Mouse (Mus musculus) lung, postnatal 36 days (tissue): Measurements from ENCODE around the gene Gck.
"Not testable (repeated sequence)": the region's sequence is repeated elsewhere in the genome, so short reads cannot be mapped to it uniquely, and the experiment has no call there.

Source experiments
- DNase-seq: peaks from one replicate; pipeline ENCODE4 v3.0.0; 2022; ENCODE audit warnings: mixed read lengths

The Gck gene

DNA sequence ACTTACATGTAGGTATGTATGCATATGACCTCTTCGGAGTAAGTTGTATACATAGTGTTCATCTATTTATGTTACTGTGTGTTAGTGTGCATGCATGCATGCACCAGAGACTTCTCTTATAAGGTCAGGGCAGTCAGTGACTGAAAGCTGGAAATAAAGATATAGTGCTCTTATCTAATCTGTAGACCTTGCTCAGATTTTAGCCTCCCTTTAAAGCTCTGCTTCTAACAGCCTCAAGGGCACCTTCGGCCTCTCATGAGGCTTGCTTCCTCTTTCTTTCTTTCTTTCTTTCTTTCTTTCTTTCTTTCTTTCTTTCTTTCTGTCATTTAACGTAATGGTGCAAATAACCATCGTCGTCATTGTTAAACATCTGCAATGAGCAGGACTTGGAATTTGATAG lies 4.6 kb upstream of the Gck start:
- DNase-seq = no peak

DNA sequence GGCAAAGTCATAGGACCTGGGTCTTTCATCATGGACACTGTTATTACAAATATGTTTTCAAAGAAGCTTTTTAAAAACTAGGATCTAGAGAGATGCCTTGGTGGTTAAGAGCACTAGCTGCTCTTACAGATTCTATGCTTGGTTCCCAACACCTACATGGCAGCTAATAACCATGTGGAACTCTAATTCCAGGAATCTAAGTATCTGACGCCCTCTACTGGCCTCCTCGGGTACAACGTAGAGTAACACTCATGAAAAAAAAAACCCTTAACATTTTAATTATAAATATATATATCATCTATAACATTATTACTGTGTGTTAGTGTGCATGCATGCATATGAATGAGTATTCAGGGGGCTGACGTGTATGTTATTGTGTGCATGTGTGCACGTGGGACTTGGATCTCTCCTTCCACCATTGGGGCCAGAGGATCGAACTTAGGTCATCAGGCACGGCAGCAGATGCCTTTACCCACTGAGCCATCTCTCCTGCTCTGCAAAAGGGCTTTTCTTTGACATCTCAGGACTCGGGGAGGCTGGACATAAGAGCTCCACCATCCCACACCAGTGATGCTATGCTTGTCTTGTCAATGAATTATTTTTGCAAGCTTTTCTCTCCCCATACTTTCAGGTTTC lies 3.4 kb upstream of the Gck start:
- DNase-seq = peak; percentile 66

DNA sequence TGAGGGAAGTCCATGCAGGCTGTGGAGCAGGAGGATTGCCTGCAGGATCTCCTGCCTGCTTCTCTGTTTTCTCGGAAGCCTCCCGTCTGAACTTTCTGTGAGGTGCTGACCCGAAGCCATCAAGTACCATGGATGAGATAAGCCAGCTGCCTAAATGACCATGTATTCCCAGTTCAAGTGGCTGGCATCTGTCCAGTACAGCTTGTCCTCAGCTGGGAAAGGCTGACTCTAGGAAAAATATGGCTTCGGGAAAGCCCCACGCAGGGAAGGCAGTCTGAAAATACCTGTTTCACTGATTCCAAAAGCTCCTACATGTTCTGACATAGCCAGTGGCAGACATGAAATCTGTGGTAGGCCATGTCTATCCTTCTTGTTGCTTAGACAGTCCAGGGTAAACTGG lies 2.6 kb upstream of the Gck start:
- DNase-seq = peak; percentile 83

DNA sequence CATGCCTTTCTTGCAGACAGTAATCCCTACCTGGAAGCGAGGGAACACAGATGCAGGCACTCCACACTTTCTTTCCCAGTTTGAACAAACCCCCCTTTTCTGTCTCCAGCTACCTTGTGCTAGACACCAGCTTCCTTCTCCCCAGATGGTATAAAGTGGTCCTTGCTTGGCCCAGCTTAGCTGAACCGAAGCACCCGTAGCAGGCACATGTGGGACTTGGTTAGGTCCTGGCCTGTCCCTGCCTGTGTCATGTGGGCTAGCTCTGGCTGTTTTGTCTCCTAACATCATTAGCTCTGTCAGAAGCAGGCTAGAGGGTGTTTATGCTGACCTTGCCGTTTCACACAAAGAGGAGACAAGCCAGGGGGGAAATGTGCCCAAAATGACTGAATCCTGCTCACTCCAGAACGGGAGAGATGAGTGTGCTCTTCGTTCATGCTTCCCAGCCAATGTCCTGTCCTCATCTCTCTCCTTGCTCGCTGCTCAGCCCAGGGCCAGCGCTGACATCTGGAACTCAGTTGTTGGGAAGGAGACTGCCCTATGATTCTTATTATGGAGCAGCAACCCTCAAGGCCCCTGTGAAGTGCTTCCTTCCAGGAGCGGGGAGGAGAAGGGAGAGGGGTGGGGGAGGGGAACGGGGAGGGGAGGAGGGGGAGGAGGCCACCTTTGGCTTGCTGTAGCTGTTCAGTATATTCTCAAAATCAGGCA lies 1.2 kb downstream of the Gck start:
- no peak for DNase-seq

DNA sequence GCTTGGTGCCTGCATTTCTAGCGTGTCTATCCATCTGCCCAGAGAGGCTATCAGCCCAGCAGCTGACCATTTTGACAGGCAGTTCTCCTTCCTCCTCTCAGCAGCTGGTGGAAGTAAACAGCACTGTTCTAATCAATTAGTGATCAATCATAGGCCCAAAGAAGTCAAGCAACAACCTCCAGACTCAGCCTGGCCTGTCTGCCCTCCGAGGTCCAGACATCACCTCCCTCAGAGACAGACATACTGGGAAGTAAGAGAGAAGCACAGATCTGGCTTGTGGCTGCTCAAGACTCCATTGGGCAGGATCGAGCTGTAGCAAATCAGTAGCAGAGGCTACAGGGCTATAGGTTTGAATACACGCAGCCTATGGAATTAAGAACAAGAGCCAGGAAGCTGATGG lies 2.1 kb downstream of the Gck start:
- no peak for DNase-seq

DNA sequence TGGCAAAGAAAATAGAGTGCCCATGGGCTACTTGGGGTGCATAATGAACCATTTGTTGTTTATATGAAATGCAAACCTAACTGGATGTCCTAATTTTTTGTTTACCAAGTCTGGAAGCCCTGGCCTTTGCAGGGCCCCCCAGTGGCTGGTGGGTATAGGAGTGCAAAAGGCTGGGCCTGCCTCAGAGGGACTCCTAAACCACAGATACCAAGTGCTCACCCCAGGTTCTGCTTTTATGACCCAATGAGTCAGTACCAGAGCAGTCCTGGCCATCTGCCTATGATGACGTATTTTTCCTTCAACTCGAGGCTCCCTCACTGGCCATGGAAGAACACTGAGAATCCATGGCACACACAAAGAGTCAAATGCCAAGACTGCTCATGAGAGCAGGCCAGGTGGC lies 4.8 kb downstream of the Gck start:
- DNase-seq = peak; percentile 26

DNA sequence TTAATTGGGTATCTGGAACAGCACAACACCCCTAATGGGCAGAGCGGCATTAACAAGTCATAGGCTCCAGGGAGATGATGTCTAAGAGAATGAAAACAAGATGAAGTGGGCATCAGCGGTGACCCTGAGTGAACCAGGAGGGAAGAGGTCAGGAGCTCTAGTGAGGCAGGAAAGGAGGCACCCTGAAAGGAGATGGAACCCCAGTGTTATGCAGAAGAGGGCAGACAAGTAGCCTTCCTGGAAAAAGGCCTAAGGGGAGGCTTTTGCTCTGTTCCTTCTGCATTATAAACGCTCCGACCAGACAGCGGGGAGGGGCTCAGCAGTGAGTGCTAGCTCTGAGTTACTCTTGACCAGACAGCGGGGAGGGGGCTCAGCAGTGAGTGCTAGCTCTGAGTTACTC lies 6.9 kb downstream of the Gck start:
- no peak for DNase-seq

DNA sequence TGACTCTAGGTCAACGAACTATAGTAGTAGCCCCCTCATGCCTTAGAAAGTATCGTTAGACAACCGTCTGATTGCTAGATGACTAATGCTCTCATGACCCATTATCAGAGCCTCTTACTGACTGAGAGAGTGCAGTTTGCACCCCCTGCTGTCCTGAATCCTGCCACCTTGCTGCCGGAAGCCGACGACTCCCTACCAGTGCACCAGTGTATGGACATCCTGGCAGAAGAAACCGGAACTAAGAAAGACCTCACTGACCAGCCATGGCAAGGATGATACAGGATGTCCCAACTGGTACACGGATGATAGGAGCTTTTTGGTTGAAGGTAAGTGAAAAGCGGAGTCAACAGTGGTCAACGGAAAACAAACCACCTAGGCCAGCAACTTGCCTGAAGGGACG lies 15.3 kb downstream of the Gck start:
- not testable (repeated sequence) for DNase-seq

DNA sequence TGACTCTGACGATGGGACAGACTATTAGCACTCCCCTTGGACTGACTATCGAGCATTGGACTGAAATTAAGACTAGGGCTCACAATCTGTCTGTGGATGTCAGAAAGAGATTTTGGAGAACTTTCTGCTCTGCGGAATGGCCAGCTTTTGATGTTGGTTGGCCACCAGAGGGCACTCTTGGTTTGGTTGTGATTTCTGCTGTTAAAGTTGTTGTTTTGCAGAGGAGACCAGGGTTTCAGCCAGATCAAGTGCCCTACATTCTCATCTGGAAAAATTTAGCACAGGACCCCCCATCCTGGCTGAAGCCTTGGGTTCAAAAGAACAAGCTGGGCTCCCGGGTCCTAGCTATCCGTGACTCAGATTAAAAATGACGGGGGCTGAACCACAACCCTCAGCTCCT lies 17.9 kb downstream of the Gck start:
- peak; percentile 41 for DNase-seq

DNA sequence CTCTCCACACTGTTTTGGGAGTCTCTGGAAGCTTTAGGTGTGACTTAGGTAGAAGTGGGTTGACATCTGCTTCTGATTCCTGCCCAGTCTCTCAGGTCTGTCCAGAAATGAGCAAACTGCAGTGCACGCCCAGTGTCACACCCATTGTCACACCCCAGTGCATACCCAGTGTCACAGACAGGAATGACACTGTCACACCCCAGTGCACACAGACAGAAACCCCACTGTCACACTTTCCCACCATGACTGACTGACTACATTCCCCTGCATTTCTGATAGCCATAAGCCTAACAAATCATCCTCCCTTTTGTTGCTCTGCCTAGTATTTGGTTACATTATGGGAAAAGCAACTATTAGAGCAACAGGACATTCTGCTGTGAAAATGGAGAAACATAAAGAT lies 19.3 kb downstream of the Gck start:
- no peak for DNase-seq

DNA sequence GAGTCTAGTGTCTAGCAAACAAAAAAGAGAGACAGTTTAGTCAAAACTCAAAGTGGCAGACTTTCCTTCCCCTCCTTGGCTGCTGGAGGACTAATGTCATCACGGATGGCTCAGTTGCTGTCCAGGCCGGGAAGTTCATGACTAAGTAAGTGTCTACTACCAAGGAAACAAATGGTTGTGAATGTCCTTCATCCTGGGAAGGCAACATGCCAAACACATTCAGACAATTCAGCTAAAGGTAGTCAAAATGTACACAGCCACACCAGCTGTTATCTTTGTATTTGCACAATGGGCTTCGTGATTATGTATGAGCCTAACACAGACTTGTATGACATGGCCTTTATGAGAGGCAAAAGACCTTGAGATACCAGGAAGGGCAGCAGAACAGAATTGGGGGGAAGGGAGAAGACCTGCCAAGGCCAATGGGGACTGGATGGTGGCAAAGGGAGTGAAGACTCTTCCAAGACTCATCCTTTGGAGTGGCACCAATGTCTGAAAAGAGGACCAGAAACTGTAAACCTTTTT lies 23.1 kb downstream of the Gck start:
- no peak for DNase-seq

DNA sequence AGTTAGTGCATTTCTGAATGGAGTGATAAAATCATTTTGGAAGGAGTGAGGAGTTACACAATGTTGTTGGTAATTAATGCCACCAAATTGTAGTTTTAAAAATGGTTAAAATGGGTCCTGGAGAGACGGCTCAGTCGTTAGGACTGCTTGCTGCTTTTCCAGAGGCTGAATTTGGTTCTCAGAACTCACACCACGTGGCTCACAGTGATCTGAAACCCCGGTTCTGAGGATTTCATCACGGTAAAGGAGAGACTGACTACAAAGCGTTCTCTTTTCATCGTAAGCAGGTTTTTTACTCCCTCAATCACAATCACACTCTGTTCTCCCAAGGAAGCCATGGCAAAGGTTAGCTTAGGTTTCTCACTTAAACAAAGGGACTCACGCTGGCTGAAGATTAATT lies 25.2 kb downstream of the Gck start:
- no peak for DNase-seq

DNA sequence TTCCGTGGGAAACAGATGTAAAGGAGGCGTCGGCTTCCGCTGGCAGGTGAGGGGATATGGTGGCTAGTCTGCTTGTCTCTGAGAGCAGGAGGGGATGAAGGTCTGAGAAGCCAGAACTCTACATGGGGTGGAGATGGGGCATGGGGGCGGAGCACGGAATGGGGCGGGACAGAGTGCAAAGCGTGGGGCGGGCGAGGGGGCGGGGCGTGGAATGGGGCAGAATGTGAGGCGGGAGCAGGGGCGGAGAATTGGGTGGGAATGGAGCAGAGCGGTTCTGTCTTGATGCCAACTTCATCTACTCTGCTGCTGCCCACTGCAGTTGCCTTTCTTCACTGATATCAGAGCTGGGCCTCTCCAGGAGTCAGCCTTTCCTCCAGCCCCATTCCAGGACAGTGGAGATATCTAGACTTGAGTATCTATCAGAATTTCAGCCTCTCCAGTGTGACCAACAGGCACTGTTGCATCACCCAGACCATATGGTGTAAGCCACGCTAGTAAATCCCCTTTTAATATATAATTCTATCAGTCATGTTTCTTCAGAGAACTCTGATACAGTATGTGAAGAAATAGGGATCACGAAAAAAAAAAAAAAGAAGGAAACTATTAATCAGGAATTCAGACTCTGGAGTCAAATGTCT lies 29.4 kb downstream of the Gck start:
- peak; percentile 27 for DNase-seq

DNA sequence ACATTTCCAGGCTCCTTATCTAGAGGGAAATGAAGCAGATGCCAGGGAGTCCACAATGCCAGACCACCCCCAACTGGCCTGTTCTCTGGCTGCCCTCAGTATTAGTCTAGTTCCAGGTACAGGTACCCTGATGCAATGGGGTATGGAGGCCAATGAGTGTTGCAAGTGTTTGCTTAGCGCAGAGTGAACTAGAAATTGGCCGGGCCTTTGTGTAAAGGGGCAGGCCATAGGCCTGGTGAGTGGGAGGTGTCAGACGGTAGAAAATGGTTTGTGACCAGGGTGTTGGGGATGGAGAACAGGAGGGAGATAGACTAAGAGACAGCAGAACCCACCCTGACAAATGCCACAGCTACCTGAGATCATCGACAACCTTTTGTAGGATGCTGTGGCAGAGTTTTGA lies 30.3 kb downstream of the Gck start:
- peak; percentile 64 for DNase-seq

DNA sequence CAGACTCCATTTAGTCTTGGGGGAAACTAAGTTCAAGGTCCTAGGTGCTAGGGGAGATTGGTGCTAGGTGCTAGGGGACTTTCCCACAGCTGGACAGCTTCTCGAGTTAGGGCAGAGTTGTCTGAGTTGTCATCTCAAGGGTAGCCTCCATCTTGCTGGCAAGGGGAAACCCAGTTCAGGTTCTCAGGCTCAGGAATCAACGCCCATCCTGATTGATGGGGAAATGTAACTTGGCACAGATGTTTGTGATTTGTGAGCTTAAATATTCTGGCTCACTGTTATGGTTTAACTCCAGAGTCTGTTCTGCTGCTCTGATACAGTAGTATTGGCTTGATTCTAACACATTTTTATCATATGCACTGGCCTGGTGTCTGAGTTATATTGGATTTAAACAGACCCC lies 31.8 kb downstream of the Gck start:
- DNase-seq = no peak

DNA sequence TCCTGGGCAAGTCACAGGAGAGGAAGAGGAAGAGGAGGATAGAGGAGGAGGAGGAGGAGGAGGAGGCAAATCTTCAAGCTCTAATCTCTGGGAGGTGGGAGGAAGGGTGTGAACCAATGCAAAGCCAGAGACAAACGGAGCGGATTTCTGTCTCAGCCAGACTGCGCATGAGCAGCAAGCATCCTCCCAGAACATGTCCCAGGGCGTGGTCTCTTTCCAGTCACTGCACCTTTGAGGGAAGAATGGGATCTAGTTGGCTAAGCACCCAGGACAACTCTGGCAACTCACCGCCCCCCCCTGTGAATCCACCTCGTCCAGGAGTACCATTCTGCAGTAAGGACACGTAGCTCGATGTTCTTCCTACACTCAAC lies 33.7 kb downstream of the Gck start:
- DNase-seq = no peak

DNA sequence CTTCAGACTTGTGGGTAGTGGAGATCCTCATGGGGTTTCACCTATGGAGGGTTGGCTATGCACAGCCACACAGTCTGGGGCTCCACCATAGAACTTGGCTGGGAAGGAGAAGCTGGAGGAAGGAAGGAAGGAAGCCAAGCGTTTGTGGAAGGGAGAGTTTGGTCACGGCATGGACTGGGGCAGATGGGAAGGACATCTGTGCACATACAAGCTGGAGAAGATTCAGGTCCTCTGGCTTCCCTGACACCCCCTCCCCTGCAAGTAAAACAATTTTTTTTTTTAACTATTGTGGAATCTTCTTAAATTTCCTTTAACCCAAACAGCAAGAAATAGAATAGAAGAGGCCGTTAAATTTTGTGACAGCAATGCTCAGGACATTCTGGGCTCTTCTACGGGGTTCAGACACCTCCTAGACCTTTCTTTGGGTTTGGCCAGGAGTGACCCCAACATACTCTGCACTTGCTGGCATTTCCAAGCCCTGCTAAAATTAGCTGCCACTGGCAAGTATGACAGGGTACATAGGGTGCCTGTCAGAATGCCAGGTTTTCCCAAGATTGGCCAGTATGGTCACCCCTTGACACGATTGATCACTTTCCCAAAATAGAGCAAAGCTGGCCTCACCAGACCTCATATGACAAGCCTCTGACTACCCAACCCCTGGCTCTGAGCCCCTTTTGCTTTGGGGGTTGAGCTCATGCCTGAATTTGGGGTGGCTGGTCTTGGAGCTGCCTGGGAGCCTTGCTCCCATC lies 34.3 kb downstream of the Gck start:
- DNase-seq = no peak

DNA sequence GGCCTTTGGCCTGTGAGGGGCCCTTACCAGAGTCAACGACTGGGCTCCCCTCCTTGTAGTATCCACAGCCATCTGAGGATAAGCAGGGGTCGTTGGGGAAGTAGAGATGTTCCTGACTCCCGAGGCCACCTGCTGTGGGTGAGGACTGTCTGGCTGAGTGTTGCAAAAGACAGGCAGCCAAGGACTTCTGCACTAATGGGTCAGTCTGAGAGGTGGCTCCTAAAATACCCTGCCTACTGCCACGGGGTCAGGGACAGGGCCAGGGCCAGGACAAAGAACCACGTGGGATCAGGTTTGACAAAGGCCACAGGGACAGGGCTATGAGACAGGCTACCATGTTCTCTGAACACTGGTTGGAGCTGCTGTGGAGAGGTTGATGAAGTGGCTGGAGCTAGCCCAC lies 34.9 kb downstream of the Gck start:
- no peak for DNase-seq

DNA sequence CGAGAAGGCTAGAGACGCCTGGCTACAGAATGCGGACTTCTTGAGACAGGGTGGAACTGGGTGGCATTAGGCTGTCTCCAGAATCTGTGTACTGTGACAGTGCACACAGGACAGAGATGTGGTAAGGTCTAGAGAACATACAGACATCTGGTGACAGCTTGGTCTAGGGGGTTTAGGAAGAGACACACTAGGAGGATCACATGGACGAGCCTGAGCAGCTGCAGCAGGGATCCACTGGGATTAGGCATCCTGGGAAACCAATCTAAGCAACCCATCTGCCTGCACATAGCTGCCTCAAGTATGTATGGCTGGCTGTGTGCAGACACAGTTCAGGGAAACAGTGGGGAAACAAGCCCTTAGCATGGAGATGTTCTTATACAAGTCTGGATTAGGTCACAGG lies 35.9 kb downstream of the Gck start:
- DNase-seq = no peak

DNA sequence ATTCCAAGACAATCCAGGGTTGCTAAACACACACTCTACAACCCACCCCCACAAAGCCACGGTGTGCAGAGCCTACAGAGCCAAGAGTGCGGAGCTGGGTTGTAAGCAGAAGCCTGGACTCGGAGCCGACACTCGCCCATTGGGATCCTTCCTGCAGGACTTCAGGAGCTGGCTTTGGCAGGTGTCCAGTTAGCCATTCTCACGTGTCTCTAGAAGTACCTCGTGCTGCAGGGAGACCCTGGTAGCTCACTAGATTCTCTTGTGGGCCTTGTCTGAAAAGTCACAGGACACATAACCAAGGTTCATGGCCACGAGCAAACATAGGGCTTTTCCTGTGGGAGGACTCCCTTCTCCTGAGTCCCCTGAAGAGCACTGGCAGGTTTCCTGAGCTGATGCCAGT lies 36.6 kb downstream of the Gck start:
- peak; percentile 24 for DNase-seq

DNA sequence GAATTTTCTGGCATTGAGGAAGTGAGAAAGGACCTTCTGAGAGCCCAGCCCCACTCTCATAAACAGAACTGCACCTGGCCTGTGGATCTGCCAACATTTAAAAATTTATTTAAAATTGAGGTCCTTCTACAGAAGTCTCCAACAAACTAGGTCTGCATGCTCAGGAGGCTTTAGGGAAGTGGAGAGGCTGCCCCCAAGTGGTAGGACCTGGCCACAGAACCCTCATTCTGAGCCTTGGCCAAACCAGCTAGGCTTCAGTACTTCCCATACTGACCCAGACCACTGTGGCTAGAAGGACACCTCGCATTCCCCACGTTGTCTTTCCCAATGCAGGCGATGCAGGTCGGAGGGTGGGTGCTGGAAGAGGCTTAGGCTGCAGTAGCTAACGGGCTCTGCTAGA lies 37.2 kb downstream of the Gck start:
- DNase-seq = peak; percentile 74

DNA sequence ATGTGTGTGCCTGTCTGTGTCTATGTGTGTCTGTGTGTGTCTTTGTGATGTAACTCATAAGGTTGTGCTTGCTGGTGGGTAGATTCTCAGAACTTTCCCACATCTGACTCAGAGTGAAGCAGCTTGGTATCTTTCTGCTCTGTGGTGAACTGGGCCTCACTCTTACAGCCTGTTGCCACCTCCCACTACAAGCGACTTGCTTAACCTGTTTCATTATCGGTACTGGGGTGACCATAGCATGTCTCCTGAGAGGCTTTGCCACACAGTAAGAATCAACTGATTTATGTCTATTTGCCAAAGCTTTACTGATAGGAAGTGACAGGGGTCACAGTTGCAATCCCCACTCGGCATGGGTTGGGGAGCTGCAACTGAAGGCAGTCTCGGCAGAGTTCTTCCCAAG lies 41.2 kb downstream of the Gck start:
- DNase-seq = no peak

DNA sequence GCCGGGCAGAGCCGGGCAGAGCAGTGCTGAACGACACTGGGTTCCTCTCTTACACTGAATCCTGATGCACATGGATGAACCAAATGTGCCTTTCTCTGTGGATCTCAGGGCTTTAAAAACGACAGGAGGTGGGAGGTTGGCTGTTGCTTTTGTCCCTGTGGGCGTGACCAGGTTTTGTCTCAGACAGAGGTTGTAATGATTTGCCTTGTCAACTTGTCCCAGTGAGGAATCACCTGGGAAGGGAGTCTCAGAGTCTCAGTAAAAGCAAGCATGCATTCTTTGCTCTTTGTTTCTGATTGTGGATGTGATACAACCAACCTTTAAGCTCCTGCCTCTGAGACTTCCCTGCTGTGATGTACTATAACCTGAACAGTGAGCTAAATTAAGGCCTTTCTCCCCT lies 42.8 kb downstream of the Gck start:
- no peak for DNase-seq
